Mouse (Mus musculus) stomach, postnatal 0 days (tissue): ENCODE results near the gene Pappa.

Source experiments
- CTCF ChIP-seq: IDR thresholded peaks from 2 replicates; pipeline ENCODE4 v1.5.1; 2016; ENCODE audit warnings: antibody characterized with exemption, low read depth, mild to moderate bottlenecking, moderate library complexity
- EP300 ChIP-seq: optimal IDR thresholded peaks from 2 replicates; pipeline ENCODE3; 2016; ENCODE audit warnings: antibody characterized with exemption

- TF ChIP-seq CTCF (no peak), EP300 (no peak)
Observed at GRCm38 (mm10) chr4:65087592-65087991, 36.4 kb upstream of the Pappa start.
